Mouse (Mus musculus) CH12.LX (cell line): ENCODE results near the gene Aldoart2. TPM values are rescaled to one million over a fixed set of nuclear protein-coding genes. Genes with fewer than 3 reads are reported as not detected.

ENCODE experiments used
- DNase-seq: peaks from one replicate; pipeline ENCODE4 v3.0.0-alpha.2; 2013; ENCODE audit errors: extremely low read depth
- H3K27ac ChIP-seq: 2 replicates; pipeline ENCODE4 v1.5.1; 2012; ENCODE audit warnings: low read depth, mild to moderate bottlenecking, control low read depth, moderate library complexity; ENCODE audit not compliant: insufficient read depth
- H3K27me3 ChIP-seq: replicated peaks from 2 replicates; pipeline ENCODE3; 2012; ENCODE audit warnings: inconsistent platforms
- H3K36me3 ChIP-seq, 2 experiments: replicated peaks in 1 of 2; 2 replicates each; pipeline versions ENCODE3 to v1.6.1; 2012; ENCODE audit warnings: inconsistent platforms in 1 of 2, low read length in 1 of 2, mild to moderate bottlenecking in 1 of 2, mixed read lengths in 1 of 2, moderate library complexity in 1 of 2; ENCODE audit not compliant: control insufficient read depth in 1 of 2, insufficient read depth in 1 of 2
- H3K4me1 ChIP-seq, 2 experiments: 2 replicates each; pipeline ENCODE4 v1.6.1; 2012; ENCODE audit warnings: inconsistent platforms in 1 of 2, moderate library complexity in 1 of 2; ENCODE audit not compliant: insufficient read depth in 2 of 2, control insufficient read depth in 1 of 2
- H3K4me2 ChIP-seq: 2 replicates; pipeline ENCODE4 v1.6.1; 2012; ENCODE audit warnings: low read depth, mild to moderate bottlenecking, control low read depth; ENCODE audit not compliant: poor library complexity, insufficient read depth, severe bottlenecking
- H3K4me3 ChIP-seq, 3 experiments: fragments of 150-350 bp in 1 of 3; sonication (generic) in 1 of 3; replicated peaks in 1 of 3; 2 replicates each; pipeline versions ENCODE3 to v1.5.1; 2011 to 2012; ENCODE audit warnings: low read depth in 2 of 3, low read length in 2 of 3, mild to moderate bottlenecking in 2 of 3, moderate library complexity in 2 of 3, control low read depth in 1 of 3, improper control_type of control experiment in 1 of 3, inconsistent platforms in 1 of 3, mixed read lengths in 1 of 3; ENCODE audit not compliant: poor library complexity in 1 of 3
- H3K79me2 ChIP-seq: replicated peaks from 2 replicates; pipeline ENCODE4 v1.6.1; 2012; ENCODE audit warnings: mild to moderate bottlenecking, moderate library complexity; ENCODE audit not compliant: control insufficient read depth, poor library complexity, insufficient read depth, severe bottlenecking; ENCODE audit errors: extremely low read depth
- H3K9ac ChIP-seq: 2 replicates; pipeline ENCODE4 v1.6.1; 2012; ENCODE audit warnings: low read depth, mild to moderate bottlenecking, control low read depth, moderate library complexity; ENCODE audit not compliant: insufficient read depth
- H3K9me3 ChIP-seq: replicated peaks from 2 replicates; pipeline ENCODE3; 2012; ENCODE audit warnings: low read length, inconsistent platforms, mixed read lengths
- CHD2 ChIP-seq: IDR thresholded peaks from 2 replicates; pipeline ENCODE4 v1.6.1; 2011; ENCODE audit warnings: low read length, improper control_type of control experiment
- E2F4 ChIP-seq: IDR thresholded peaks from 2 replicates; pipeline ENCODE4 v1.6.1; 2011; ENCODE audit warnings: low read depth, low read length, improper control_type of control experiment; ENCODE audit not compliant: insufficient replicate concordance
- ELF1 ChIP-seq: IDR thresholded peaks from 2 replicates; pipeline ENCODE4 v1.6.1; 2014; ENCODE audit warnings: low read depth, mild to moderate bottlenecking, inconsistent platforms, low read length, improper control_type of control experiment
- ETS1 ChIP-seq: conservative IDR thresholded peaks from 2 replicates; pipeline ENCODE4 v1.6.1; 2012; ENCODE audit warnings: low read depth, mild to moderate bottlenecking, inconsistent platforms, low read length, improper control_type of control experiment, moderate library complexity
- GABPA ChIP-seq: IDR thresholded peaks from 2 replicates; pipeline ENCODE4 v1.6.1; 2012; ENCODE audit warnings: low read depth, low read length, improper control_type of control experiment, inconsistent platforms; ENCODE audit not compliant: insufficient replicate concordance
- IRF4 ChIP-seq: IDR thresholded peaks from 2 replicates; pipeline ENCODE4 v1.6.1; 2014; ENCODE audit warnings: low read depth, mild to moderate bottlenecking, inconsistent platforms, low read length, improper control_type of control experiment
- JUN ChIP-seq: IDR thresholded peaks from 2 replicates; pipeline ENCODE4 v1.6.1; 2011; ENCODE audit warnings: low read depth, mild to moderate bottlenecking, low read length, improper control_type of control experiment, moderate library complexity; ENCODE audit not compliant: insufficient read depth
- MAX ChIP-seq: IDR thresholded peaks from 2 replicates; pipeline ENCODE4 v1.6.1; 2011; ENCODE audit warnings: low read length, improper control_type of control experiment
- MEF2A ChIP-seq: IDR thresholded peaks from 2 replicates; pipeline ENCODE4 v1.6.1; 2014; ENCODE audit warnings: low read depth, mild to moderate bottlenecking, inconsistent platforms, low read length, improper control_type of control experiment, borderline replicate concordance
- MXI1 ChIP-seq: IDR thresholded peaks from 2 replicates; pipeline ENCODE4 v1.6.1; 2011; ENCODE audit warnings: mild to moderate bottlenecking, low read depth, low read length, improper control_type of control experiment
- MYC ChIP-seq: IDR thresholded peaks from 2 replicates; pipeline ENCODE4 v1.6.1; 2011; ENCODE audit warnings: low read depth, mild to moderate bottlenecking, improper control_type of control experiment, low read length
- NELFE ChIP-seq: IDR thresholded peaks from 2 replicates; pipeline ENCODE4 v1.6.1; 2011; ENCODE audit warnings: low read depth, low read length, improper control_type of control experiment
- NRF1 ChIP-seq: IDR thresholded peaks from 2 replicates; pipeline ENCODE4 v1.6.1; 2014; ENCODE audit warnings: low read depth, mild to moderate bottlenecking, inconsistent platforms, low read length, improper control_type of control experiment, moderate library complexity
- POLR2A ChIP-seq: IDR thresholded peaks from 2 replicates; pipeline ENCODE4 v1.6.1; 2011; ENCODE audit warnings: low read depth, mild to moderate bottlenecking, improper control_type of control experiment, low read length
- RAD21 ChIP-seq: IDR thresholded peaks from 2 replicates; pipeline ENCODE4 v1.6.1; 2011; ENCODE audit warnings: low read depth, mild to moderate bottlenecking, low read length, improper control_type of control experiment, moderate library complexity
- SMC3 ChIP-seq: IDR thresholded peaks from 2 replicates; pipeline ENCODE4 v1.6.1; 2011; ENCODE audit warnings: low read depth, low read length, improper control_type of control experiment
- TBP ChIP-seq: conservative IDR thresholded peaks from 2 replicates; pipeline ENCODE4 v1.6.1; 2011; ENCODE audit warnings: low read depth, low read length, improper control_type of control experiment
- TCF12 ChIP-seq: IDR thresholded peaks from 2 replicates; pipeline ENCODE4 v1.6.1; 2014; ENCODE audit warnings: low read depth, mild to moderate bottlenecking, inconsistent platforms, low read length, improper control_type of control experiment
- UBTF ChIP-seq: IDR thresholded peaks from 2 replicates; pipeline ENCODE4 v1.6.1; 2012; ENCODE audit warnings: low read depth, mild to moderate bottlenecking, inconsistent platforms, low read length, improper control_type of control experiment, moderate library complexity
- USF1 ChIP-seq: IDR thresholded peaks from 2 replicates; pipeline ENCODE4 v1.6.1; 2014; ENCODE audit warnings: low read depth, mild to moderate bottlenecking, inconsistent platforms, low read length, improper control_type of control experiment
- ZC3H11A ChIP-seq: IDR thresholded peaks from 2 replicates; pipeline ENCODE4 v1.6.1; 2012; ENCODE audit warnings: low read depth, mild to moderate bottlenecking, inconsistent platforms, low read length, improper control_type of control experiment
- ZNF384 ChIP-seq: IDR thresholded peaks from 2 replicates; pipeline ENCODE4 v1.6.1; 2012; ENCODE audit warnings: low read depth, low read length, improper control_type of control experiment, inconsistent platforms
- dilution Hi-C: fragments of 300-500 bp; cut with MboI; formaldehyde crosslinking; loops from 2 replicates; pipeline ENCODE4 v1.14.3; 2020; ENCODE audit warnings: low sequenced_read_pairs; ENCODE audit not compliant: extremely low pct_unique_long_range_greater_than_20kb, extremely low pct_ligation_motif_present
- in situ Hi-C: fragments of 300-500 bp; cut with MboI; formaldehyde crosslinking; loops from 3 replicates; pipeline ENCODE4 v1.14.3; 2019; ENCODE audit warnings: low sequenced_read_pairs, low pct_ligation_motif_present, low pct_unique_long_range_greater_than_20kb, mixed read lengths
- polyA plus RNA-seq: library from polyadenylated mRNA; unstranded; fragments of >175 nt; gene quantifications from 2 replicates; pipeline ENCODE4 v1.2.1, GENCODE M21; 2012; ENCODE audit warnings: low read depth; ENCODE audit not compliant: insufficient read length
- total RNA-seq, 2 experiments: library from RNA; depleted of rRNA; stranded (reverse); fragments of 300-350 nt in 1 of 2; fragments of >200 nt in 1 of 2; gene quantifications; 2 replicates each; pipeline ENCODE4 v1.2.3; 2012 to 2014

Aldoart2 gene
- total and polyA plus RNA-seq, 3 experiments = not detected

DNA sequence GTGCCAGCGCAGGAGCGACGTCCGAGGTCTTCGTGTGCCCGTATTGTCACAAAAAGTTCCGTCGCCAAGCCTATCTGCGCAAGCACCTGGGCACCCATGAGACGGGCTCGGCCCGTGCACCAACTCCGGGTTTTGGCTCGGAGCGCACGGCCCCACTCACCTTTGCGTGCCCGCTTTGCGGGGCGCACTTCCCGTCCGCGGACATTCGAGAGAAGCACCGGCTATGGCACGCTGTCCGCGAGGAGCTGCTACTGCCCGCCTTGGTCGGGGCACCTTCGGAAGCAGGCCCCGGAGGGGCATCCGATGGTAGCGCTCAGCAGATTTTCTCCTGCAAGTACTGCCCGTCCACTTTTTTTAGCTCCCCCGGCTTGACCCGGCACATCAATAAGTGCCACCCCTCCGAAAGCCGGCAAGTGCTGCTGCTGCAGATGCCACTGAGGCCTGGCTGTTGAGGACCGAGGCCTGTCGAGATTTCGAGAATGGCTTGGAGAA is 35.5 kb downstream of the Aldoart2 start:
- Histone ChIP-seq H3K27me3 (no peaks in the 10 kb centered on the region), H3K4me2 (no peak overlapping the region), H3K9ac (no peak overlapping the region)
- TF ChIP-seq UBTF (no peak), ZNF384 (no peak), SMC3 (no peak), RAD21 (no peak), CHD2 (no peak), MXI1 (no peak), NRF1 (no peak), E2F4 (no peak), ELF1 (no peak), USF1 (no peak), ETS1 (no peak), NELFE (no peak), TBP (no peak), ZC3H11A (no peak), POLR2A (no peak), JUN (no peak), MYC (no peak), MAX (no peak), MEF2A (no peak), IRF4 (no peak)
- TF ChIP-seq, all 38 proteins: peak for 0
- Histone ChIP-seq H3K27ac (no peak overlapping the region), H3K9me3 (peaks cover 25% of the 10 kb centered on the region), H3K4me1 (no peaks in the 10 kb centered on the region), H3K4me3 (no peak overlapping the region), H3K36me3 (peaks cover 6 to 38% of the 10 kb centered on the region in 2 experiments), H3K79me2 (no peaks in the 10 kb centered on the region)
- DNase-seq = no peak
- dilution Hi-C loops (no loop called here), in situ Hi-C loops (no loop called here)

DNA sequence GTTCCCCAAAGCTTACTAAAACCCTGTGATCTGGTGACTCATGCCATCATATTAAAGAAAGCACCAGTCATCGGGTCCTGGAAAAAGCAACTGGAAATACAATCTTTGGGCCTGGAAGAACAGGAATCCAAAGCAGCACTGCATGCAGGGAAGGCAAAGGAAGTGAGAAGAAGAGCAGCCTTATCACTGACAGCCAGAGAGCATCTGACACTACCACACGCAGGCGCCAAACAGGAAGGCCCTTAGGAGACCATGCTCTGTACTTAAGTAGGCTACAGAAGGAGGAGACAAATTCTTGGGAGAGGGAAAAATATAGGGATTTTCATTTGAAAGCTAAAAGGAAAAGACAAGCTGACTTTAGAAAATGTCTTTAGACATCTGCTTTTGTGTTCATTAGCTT is 39.4 kb downstream of the Aldoart2 start:
- no peaks in the 10 kb centered on the region; a peak in 1 of 4 replicates for H3K4me1 ChIP-seq
- H3K36me3 ChIP-seq = peaks cover 6 to 38% of the 10 kb centered on the region in 2 experiments
- H3K4me2 ChIP-seq = no peak overlapping the region
- TF ChIP-seq IRF4 (no peak), MYC (no peak), TCF12 (no peak), GABPA (no peak), RAD21 (no peak)
- TF ChIP-seq, all 38 proteins: peak for 0
- H3K9ac ChIP-seq = no peak overlapping the region
- H3K27me3 ChIP-seq = no peaks in the 10 kb centered on the region
- H3K79me2 ChIP-seq = no peaks in the 10 kb centered on the region
- peaks cover 14% of the 10 kb centered on the region for H3K9me3 ChIP-seq
- in situ Hi-C loops (no loop called here), dilution Hi-C loops (no loop called here)
- no peak overlapping the region for H3K27ac ChIP-seq
- DNase-seq = no peak
- H3K4me3 ChIP-seq = no peak overlapping the region
